Mouse (Mus musculus) MEL (cell line): Measurements from ENCODE around the gene Gpd1l. TPM values are rescaled to one million over a fixed set of nuclear protein-coding genes. Genes with fewer than 3 reads are reported as not detected.

Experiments used
- DNase-seq: peaks from one replicate; pipeline ENCODE4 v3.0.0; 2011; ENCODE audit warnings: low read depth, low spot score
- H3K27ac ChIP-seq: 2 replicates; pipeline ENCODE4 v1.5.1; 2012; ENCODE audit warnings: low read depth, mild to moderate bottlenecking, control low read depth, low read length, moderate library complexity; ENCODE audit not compliant: control insufficient read depth
- H3K27me3 ChIP-seq, 2 experiments: fragments of 150-350 bp in 1 of 2; sonication (generic) in 1 of 2; 2 replicates each; pipeline ENCODE4 v1.6.1; 2012; ENCODE audit warnings: low read length in 2 of 2, mild to moderate bottlenecking in 2 of 2, improper control_type of control experiment in 1 of 2, moderate library complexity in 1 of 2; ENCODE audit not compliant: insufficient read depth in 2 of 2, control insufficient read depth in 1 of 2
- H3K36me3 ChIP-seq, 2 experiments: 2 replicates each; pipeline ENCODE4 v1.6.1; 2012 to 2014; ENCODE audit warnings: low read length in 2 of 2, improper control_type of control experiment in 1 of 2, inconsistent platforms in 1 of 2, mild to moderate bottlenecking in 1 of 2; ENCODE audit not compliant: insufficient read depth in 2 of 2, control insufficient read depth in 1 of 2
- H3K4me1 ChIP-seq, 2 experiments: fragments of 150-350 bp in 1 of 2; sonication (generic) in 1 of 2; 2 replicates each; pipeline ENCODE4 v1.6.1; 2012; ENCODE audit warnings: low read length in 2 of 2, improper control_type of control experiment in 1 of 2, mild to moderate bottlenecking in 1 of 2; ENCODE audit not compliant: insufficient read depth in 2 of 2, control insufficient read depth in 1 of 2
- H3K4me3 ChIP-seq, 2 experiments: fragments of 150-350 bp in 1 of 2; sonication (generic) in 1 of 2; 2 replicates each; pipeline ENCODE4 v1.5.1; 2012; ENCODE audit warnings: low read depth in 2 of 2, low read length in 2 of 2, mild to moderate bottlenecking in 2 of 2, moderate library complexity in 2 of 2, control low read depth in 1 of 2, improper control_type of control experiment in 1 of 2; ENCODE audit not compliant: control insufficient read depth in 1 of 2, insufficient read depth in 1 of 2
- H3K79me2 ChIP-seq: 2 replicates; pipeline ENCODE4 v1.6.1; 2012; ENCODE audit warnings: mild to moderate bottlenecking, low read length, moderate library complexity; ENCODE audit not compliant: control insufficient read depth, poor library complexity, insufficient read depth
- H3K9ac ChIP-seq: 2 replicates; pipeline ENCODE4 v1.6.1; 2012; ENCODE audit warnings: low read depth, mild to moderate bottlenecking, control low read depth, low read length, moderate library complexity; ENCODE audit not compliant: control insufficient read depth, poor library complexity, severe bottlenecking
- H3K9me3 ChIP-seq: fragments of 150-350 bp; sonication (generic); replicated peaks from 2 replicates; pipeline ENCODE4 v1.6.1; 2012; ENCODE audit warnings: mild to moderate bottlenecking, low read length, improper control_type of control experiment, moderate library complexity; ENCODE audit not compliant: insufficient read depth
- CHD1 ChIP-seq: IDR thresholded peaks from 2 replicates; pipeline ENCODE4 v1.6.1; 2012; ENCODE audit warnings: low read depth, mild to moderate bottlenecking, inconsistent platforms, low read length, improper control_type of control experiment
- CHD2 ChIP-seq: IDR thresholded peaks from 2 replicates; pipeline ENCODE4 v1.6.1; 2011; ENCODE audit warnings: low read length, improper control_type of control experiment
- E2F4 ChIP-seq: IDR thresholded peaks from 2 replicates; pipeline ENCODE4 v1.6.1; 2011; ENCODE audit warnings: low read depth, low read length, improper control_type of control experiment, borderline replicate concordance
- ELF1 ChIP-seq: IDR thresholded peaks from 2 replicates; pipeline ENCODE4 v1.6.1; 2014; ENCODE audit warnings: low read depth, mild to moderate bottlenecking, inconsistent platforms, low read length, improper control_type of control experiment, moderate library complexity
- EP300 ChIP-seq, 2 experiments: IDR thresholded peaks; 2 replicates each; pipeline ENCODE4 v1.6.1; 2011; ENCODE audit warnings: improper control_type of control experiment in 2 of 2, low read length in 2 of 2, low read depth in 1 of 2, mild to moderate bottlenecking in 1 of 2
- ETS1 ChIP-seq: IDR thresholded peaks from 2 replicates; pipeline ENCODE4 v1.6.1; 2012; ENCODE audit warnings: low read depth, mild to moderate bottlenecking, inconsistent platforms, low read length, improper control_type of control experiment, moderate library complexity
- GABPA ChIP-seq: IDR thresholded peaks from 2 replicates; pipeline ENCODE4 v1.6.1; 2012; ENCODE audit warnings: low read depth, mild to moderate bottlenecking, inconsistent platforms, low read length, improper control_type of control experiment, moderate library complexity
- GATA1 ChIP-seq: IDR thresholded peaks from 2 replicates; pipeline ENCODE4 v1.6.1; 2011; ENCODE audit warnings: low read depth, low read length, improper control_type of control experiment
- HCFC1 ChIP-seq: IDR thresholded peaks from 2 replicates; pipeline ENCODE4 v1.6.1; 2012; ENCODE audit warnings: low read depth, mild to moderate bottlenecking, inconsistent platforms, low read length, improper control_type of control experiment, moderate library complexity
- KAT2A ChIP-seq: conservative IDR thresholded peaks from 2 replicates; pipeline ENCODE4 v1.6.1; 2012; ENCODE audit warnings: low read depth, low read length, improper control_type of control experiment, inconsistent platforms
- MAFK ChIP-seq: IDR thresholded peaks from 2 replicates; pipeline ENCODE4 v1.6.1; 2011; ENCODE audit warnings: low read depth, mild to moderate bottlenecking, low read length, improper control_type of control experiment, borderline replicate concordance
- MAZ ChIP-seq: IDR thresholded peaks from 2 replicates; pipeline ENCODE4 v1.6.1; 2012; ENCODE audit warnings: low read depth, mild to moderate bottlenecking, inconsistent platforms, low read length, improper control_type of control experiment
- MEF2A ChIP-seq: IDR thresholded peaks from 2 replicates; pipeline ENCODE4 v1.6.1; 2014; ENCODE audit warnings: low read depth, mild to moderate bottlenecking, inconsistent platforms, low read length, improper control_type of control experiment; ENCODE audit not compliant: poor library complexity, insufficient replicate concordance, severe bottlenecking; ENCODE audit errors: extremely low read depth
- MYC ChIP-seq: IDR thresholded peaks from 2 replicates; pipeline ENCODE4 v1.6.1; 2011; ENCODE audit warnings: low read depth, mild to moderate bottlenecking, low read length, improper control_type of control experiment, moderate library complexity
- NELFE ChIP-seq: IDR thresholded peaks from 2 replicates; pipeline ENCODE4 v1.6.1; 2011; ENCODE audit warnings: low read depth, low read length, improper control_type of control experiment
- POLR2A ChIP-seq, 2 experiments: IDR thresholded peaks; 2 replicates each; pipeline ENCODE4 v1.6.1; 2011 to 2012; ENCODE audit warnings: low read length in 2 of 2, mild to moderate bottlenecking in 2 of 2, control low read depth in 1 of 2, improper control_type of control experiment in 1 of 2, low read depth in 1 of 2, moderate library complexity in 1 of 2; ENCODE audit not compliant: control insufficient read depth in 1 of 2, insufficient read depth in 1 of 2, poor library complexity in 1 of 2
- POLR2AphosphoS2 ChIP-seq: IDR thresholded peaks from 2 replicates; pipeline ENCODE4 v1.6.1; 2011; ENCODE audit warnings: low read length, improper control_type of control experiment
- RAD21 ChIP-seq: IDR thresholded peaks from 2 replicates; pipeline ENCODE4 v1.6.1; 2011; ENCODE audit warnings: mild to moderate bottlenecking, low read depth, low read length, improper control_type of control experiment
- SIN3A ChIP-seq: IDR thresholded peaks from 2 replicates; pipeline ENCODE4 v1.6.1; 2012; ENCODE audit warnings: low read length, improper control_type of control experiment, inconsistent platforms
- SMC3 ChIP-seq: IDR thresholded peaks from 2 replicates; pipeline ENCODE4 v1.6.1; 2011; ENCODE audit warnings: low read depth, low read length, improper control_type of control experiment
- TAL1 ChIP-seq: IDR thresholded peaks from 2 replicates; pipeline ENCODE4 v1.6.1; 2012; ENCODE audit warnings: mild to moderate bottlenecking, inconsistent platforms, low read length, moderate library complexity, mixed read lengths
- UBTF ChIP-seq: IDR thresholded peaks from 2 replicates; pipeline ENCODE4 v1.6.1; 2012; ENCODE audit warnings: low read depth, mild to moderate bottlenecking, inconsistent platforms, low read length, improper control_type of control experiment, moderate library complexity, borderline replicate concordance; ENCODE audit not compliant: insufficient read depth
- USF1 ChIP-seq: IDR thresholded peaks from 2 replicates; pipeline ENCODE4 v1.6.1; 2014; ENCODE audit warnings: low read depth, mild to moderate bottlenecking, inconsistent platforms, low read length, improper control_type of control experiment, moderate library complexity
- USF2 ChIP-seq, 2 experiments: IDR thresholded peaks; 2 replicates each; pipeline ENCODE4 v1.6.1; 2011 to 2012; ENCODE audit warnings: improper control_type of control experiment in 2 of 2, low read length in 2 of 2, borderline replicate concordance in 1 of 2, inconsistent platforms in 1 of 2, low read depth in 1 of 2, mild to moderate bottlenecking in 1 of 2; ENCODE audit not compliant: insufficient read depth in 1 of 2
- ZC3H11A ChIP-seq: IDR thresholded peaks from 2 replicates; pipeline ENCODE4 v1.6.1; 2012; ENCODE audit warnings: low read depth, mild to moderate bottlenecking, inconsistent platforms, low read length, improper control_type of control experiment
- ZKSCAN1 ChIP-seq: IDR thresholded peaks from 2 replicates; pipeline ENCODE4 v1.6.1; 2012; ENCODE audit warnings: low read depth, mild to moderate bottlenecking, inconsistent platforms, low read length, improper control_type of control experiment, moderate library complexity
- ZNF384 ChIP-seq: IDR thresholded peaks from 2 replicates; pipeline ENCODE4 v1.6.1; 2012; ENCODE audit warnings: low read depth, mild to moderate bottlenecking, inconsistent platforms, low read length, improper control_type of control experiment
- polyA plus RNA-seq, 2 experiments: library from polyadenylated mRNA; stranded (reverse) in 1 of 2; unstranded in 1 of 2; fragments of >175 nt in 1 of 2; fragments of >200 nt in 1 of 2; gene quantifications; 2 replicates each; pipeline versions ENCODE4 v1.2.1 to v1.2.4; 2012; ENCODE audit warnings: low replicate concordance in 2 of 2, low read depth in 1 of 2; ENCODE audit not compliant: insufficient read length in 2 of 2, insufficient read depth in 1 of 2, missing spikeins in 1 of 2
- total RNA-seq: library from RNA; depleted of rRNA; stranded (reverse); fragments of 300-350 nt; gene quantifications from 2 replicates; pipeline ENCODE4 v1.2.3, GENCODE M21; 2012

Gpd1l gene
- total and polyA plus RNA-seq, 3 experiments: not detected

DNA sequence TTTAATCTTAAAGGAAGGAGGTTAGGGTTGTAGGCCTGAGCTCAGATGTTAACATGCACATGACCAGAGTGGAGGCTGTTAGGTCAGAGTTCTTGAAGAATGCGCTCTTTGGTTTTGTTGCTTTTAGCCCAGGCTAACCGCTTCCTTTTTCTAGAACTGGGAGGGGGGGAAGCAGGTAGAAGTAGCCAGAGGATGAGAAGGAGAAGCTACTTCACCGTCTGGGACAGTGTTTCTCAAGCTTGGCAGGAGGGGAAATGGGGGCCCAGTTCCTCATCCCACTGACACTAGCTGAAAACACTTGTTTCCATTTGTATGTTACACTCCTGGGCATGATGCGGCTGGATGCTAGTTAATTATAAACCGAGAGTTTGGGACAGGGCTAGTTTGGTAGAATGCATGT, 8.2 kb downstream of the Gpd1l start:
- Histone ChIP-seq H3K36me3 (no peaks in the 10 kb centered on the region), H3K9me3 (no peaks in the 10 kb centered on the region), H3K79me2 (no peaks in the 10 kb centered on the region), H3K4me3 (no peak overlapping the region), H3K27me3 (no peaks in the 10 kb centered on the region), H3K27ac (no peak overlapping the region), H3K4me1 (no peaks in the 10 kb centered on the region), H3K9ac (no peak overlapping the region)
- no peak for DNase-seq
- TF ChIP-seq UBTF (no peak), NELFE (no peak), CHD2 (no peak), RAD21 (no peak), POLR2A (IDR thresholded peaks at IDR 0.05; ENCODE audit: control insufficient read depth in 1 of 2, insufficient read depth in 1 of 2, low read depth in 1 of 2, low read length in 2 of 2, poor library complexity in 1 of 2) (no peak), USF1 (no peak), GABPA (no peak), EP300 (IDR thresholded peaks at IDR 0.05; ENCODE audit: low read depth in 1 of 2, low read length in 2 of 2) (no peak), MYC (no peak), MEF2A (no peak), E2F4 (no peak), KAT2A (no peak), MAZ (no peak)

- no peak for DNase-seq
- H3K27ac ChIP-seq: no peak overlapping the region
Measured at GRCm38 (mm10) chr9:114925039-114925438, 8.7 kb downstream of the Gpd1l start.

More at GRCm38 (mm10) chr9:114925039-114925438, 8.7 kb downstream of the Gpd1l start:
- TF ChIP-seq MAFK (no peak), SMC3 (no peak), ETS1 (no peak), CHD2 (no peak), ZC3H11A (no peak), ZNF384 (no peak), POLR2AphosphoS2 (no peak), GATA1 (no peak), MAZ (no peak), SIN3A (no peak), ELF1 (no peak), USF2 (IDR thresholded peaks at IDR 0.05; ENCODE audit: borderline replicate concordance in 1 of 2, insufficient read depth in 1 of 2, low read depth in 1 of 2, low read length in 2 of 2) (no peak), TAL1 (no peak), CHD1 (no peak), ZKSCAN1 (no peak), HCFC1 (no peak), USF1 (no peak)
- H3K79me2 ChIP-seq: no peaks in the 10 kb centered on the region
- no peak overlapping the region for H3K9ac ChIP-seq
- H3K9me3 ChIP-seq: no peaks in the 10 kb centered on the region
- H3K4me1 ChIP-seq: no peaks in the 10 kb centered on the region
- H3K4me3 ChIP-seq: no peak overlapping the region
- no peaks in the 10 kb centered on the region for H3K36me3 ChIP-seq
- H3K27me3 ChIP-seq: no peaks in the 10 kb centered on the region
